ENCODE assay signal across 9 mouse cellular contexts in the genomic region with DNA sequence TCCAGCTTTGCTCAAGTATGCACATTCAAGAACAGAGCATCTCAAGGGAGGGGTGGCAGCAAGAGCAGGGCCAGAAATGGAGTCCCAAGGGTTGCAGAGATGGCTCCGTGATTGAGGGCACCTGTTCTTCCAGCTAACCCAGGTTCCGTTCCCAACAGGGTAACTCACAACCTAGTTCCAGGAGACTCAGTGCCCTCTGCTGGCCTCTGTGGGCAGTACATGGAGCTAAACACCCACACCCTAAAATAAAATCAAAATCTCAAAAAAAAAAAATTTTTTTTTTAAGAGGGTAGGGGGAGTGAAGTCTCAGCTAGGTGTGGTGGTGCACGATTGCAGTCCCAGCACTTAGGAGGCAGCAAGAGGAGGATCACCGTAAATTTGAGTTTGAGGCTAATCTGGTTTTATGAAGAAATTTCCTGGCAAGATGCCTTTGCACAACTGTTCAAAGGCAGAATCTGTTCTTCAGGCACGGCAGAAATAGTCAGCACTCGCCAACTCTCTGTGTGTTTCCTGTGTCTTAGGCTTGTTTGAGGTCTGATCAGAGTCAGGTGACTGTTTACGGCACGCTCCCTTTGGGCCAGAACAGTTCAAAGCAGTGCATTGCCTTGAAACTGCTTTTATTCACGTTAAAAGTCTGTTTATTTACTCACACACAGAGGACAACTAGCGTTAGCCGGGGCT. TPM values are rescaled to one million over a fixed set of nuclear protein-coding genes. Genes with fewer than 3 reads are reported as not detected.
DNase-seq lines count a peak whose midpoint lies in the region; ATAC-seq and TF ChIP-seq lines count a peak whose summit lies in the region.
"Had no signal": no experiment of that assay in that cellular context is flagged by ENCODE, and none has a peak within 500 bp of the region (broad histone marks: within the 10 kb centered on the region; RNA-seq: fewer than 3 reads in every experiment).

No protein-coding gene starts in this region.

- no peaks in the 10 kb centered on the region for H3K79me2 ChIP-seq in liver, adult 2 months (ENCODE audit: control insufficient read depth, insufficient read depth, low read length)

- no peak for ATAC-seq in liver, embryonic 11.5 days (replicated peaks; ENCODE audit: low FRiP score)
- no peak for ATAC-seq in Patski
- ATAC-seq in limb, embryonic 11.5 days (ENCODE audit: insufficient number of reproducible peaks, low FRiP score, low TSS enrichment, low read depth) = no peak

- H3K4me2 ChIP-seq in liver, embryonic 11.5 days = no peak overlapping the region
- no peak overlapping the region for H3K4me2 ChIP-seq in limb, embryonic 11.5 days (ENCODE audit: low read depth, severe bottlenecking)
- H3K4me2 ChIP-seq: midbrain, embryonic 12.5 days had no signal

- H3K4me1 ChIP-seq in liver, adult 2 months (ENCODE audit: control insufficient read depth, insufficient read depth, low read length) = no peaks in the 10 kb centered on the region
- H3K4me1 ChIP-seq in liver, embryonic 11.5 days (replicated peaks; ENCODE audit: control insufficient read depth, insufficient read depth, low read length) = no peaks in the 10 kb centered on the region
- peaks cover 1% of the 10 kb centered on the region; the same call in 1 of the 2 replicates for H3K4me1 ChIP-seq in cortical plate, adult 2 months (ENCODE audit: control insufficient read depth, insufficient read depth, low read length)
- H3K4me1 ChIP-seq in limb, embryonic 11.5 days (ENCODE audit: control insufficient read depth, insufficient read depth, low read length) = no peaks in the 10 kb centered on the region
- H3K4me1 ChIP-seq: midbrain, embryonic 12.5 days had no signal

- POLR2A ChIA-PET in Patski (lab: Charles Lee) = interaction anchor here (0.6 to 2.0 kb wide), 3 partner anchors 18 to 49 kb away, joined by 3 to 6 read pairs (median 3); no protein-coding TSS in a partner anchor

- no peak overlapping the region for H3K27ac ChIP-seq in liver, adult 2 months (replicated peaks; ENCODE audit: insufficient read depth, low read depth, low read length)
- no peak overlapping the region for H3K27ac ChIP-seq in liver, embryonic 11.5 days (ENCODE audit: low read depth, low read length)
- no peak overlapping the region for H3K27ac ChIP-seq in cortical plate, adult 2 months (ENCODE audit: insufficient read depth, low read length)
- no peak overlapping the region for H3K27ac ChIP-seq in limb, embryonic 11.5 days (replicated peaks; ENCODE audit: low read depth, low read length)
- H3K27ac ChIP-seq: midbrain, embryonic 12.5 days had no signal

- intact Hi-C loops in heart, postnatal 14 days (cut with DNase I) = loop anchor here (2.0 kb wide), 2 partner anchors 19 to 37 kb away; no protein-coding TSS in a partner anchor

- H3K4me3 ChIP-seq in liver, adult 2 months (ENCODE audit: insufficient read depth, low read depth, low read length) = no peak overlapping the region
- H3K4me3 ChIP-seq in liver, embryonic 11.5 days (ENCODE audit: low read depth, low read length) = no peak overlapping the region
- H3K4me3 ChIP-seq in cortical plate, adult 2 months (ENCODE audit: insufficient read depth, low read length) = no peak overlapping the region
- H3K4me3 ChIP-seq in limb, embryonic 11.5 days (ENCODE audit: low read depth, low read length) = no peak overlapping the region
- H3K4me3 ChIP-seq: midbrain, embryonic 12.5 days had no signal

- peak; percentile 75 for TF ChIP-seq CTCF in liver, adult 2 months (IDR thresholded peaks at IDR 0.05; ENCODE audit: low read depth, low read length)
- TF ChIP-seq CTCF in Patski (IDR thresholded peaks at IDR 0.05) = peak; percentile 78
- TF ChIP-seq CTCF in cortical plate, adult 2 months (IDR thresholded peaks at IDR 0.05; ENCODE audit: extremely low read depth, insufficient read depth, low read length) = peak; percentile 76

- WGBS in liver, adult 2 months = 45% methylated on average over 11 of the region's 11 CpGs
- WGBS in liver, embryonic 11.5 days = 55% methylated on average over 11 of the region's 11 CpGs
- WGBS in limb, embryonic 11.5 days = 46% methylated on average over 11 of the region's 11 CpGs

- no peaks in the 10 kb centered on the region for H3K9me3 ChIP-seq in liver, embryonic 11.5 days (ENCODE audit: control insufficient read depth, low read length)
- H3K9me3 ChIP-seq in limb, embryonic 11.5 days (ENCODE audit: control insufficient read depth, low read length) = no peaks in the 10 kb centered on the region
- H3K9me3 ChIP-seq: midbrain, embryonic 12.5 days had no signal

- peak; percentile 32 for DNase-seq in liver, adult 2 months (ENCODE audit: extremely low read depth, low read depth, low spot score)
- DNase-seq in liver, embryonic 11.5 days (ENCODE audit: low spot score) = no peak
- no peak for DNase-seq in Patski (ENCODE audit: low read depth, low spot score)
- DNase-seq in heart, postnatal 14 days = peak; percentile 67 to 76
- DNase-seq in limb, embryonic 11.5 days (ENCODE audit: low spot score) = peak; percentile 66
- DNase-seq in retina, adult 2 months (ENCODE audit: low read depth, low spot score) = peak; percentile 9
- DNase-seq in c-Kit-positive CD71-positive TER-119-positive erythroid progenitor cells, embryonic 14.5 days (ENCODE audit: low spot score) = no peak

- TF ChIP-seq POLR2A in liver, adult 2 months (IDR thresholded peaks at IDR 0.05; ENCODE audit: extremely low read depth, insufficient read depth, low read length) = no peak
- no peak for TF ChIP-seq POLR2A in cortical plate, adult 2 months (IDR thresholded peaks at IDR 0.05; ENCODE audit: extremely low read depth, insufficient read depth, low read length)

- H3K36me3 ChIP-seq in liver, adult 2 months (ENCODE audit: control insufficient read depth, insufficient read depth, low read length) = no peaks in the 10 kb centered on the region
- no peaks in the 10 kb centered on the region for H3K36me3 ChIP-seq in liver, embryonic 11.5 days (ENCODE audit: control insufficient read depth, insufficient read depth, low read length)
- no peaks in the 10 kb centered on the region for H3K36me3 ChIP-seq in limb, embryonic 11.5 days (ENCODE audit: control insufficient read depth, insufficient read depth, low read length)
- H3K36me3 ChIP-seq: midbrain, embryonic 12.5 days had no signal

- in situ Hi-C loops in Patski (cut with MboI; ENCODE audit: low pct_unique_long_range_greater_than_20kb) = no loop called here

- no peaks in the 10 kb centered on the region for H3K27me3 ChIP-seq in liver, adult 2 months (ENCODE audit: control insufficient read depth, insufficient read depth, low read length)
- no peaks in the 10 kb centered on the region for H3K27me3 ChIP-seq in liver, embryonic 11.5 days (replicated peaks; ENCODE audit: control insufficient read depth, insufficient read depth, low read length)
- H3K27me3 ChIP-seq in Patski = no peaks in the 10 kb centered on the region
- no peaks in the 10 kb centered on the region for H3K27me3 ChIP-seq in limb, embryonic 11.5 days (ENCODE audit: control insufficient read depth, insufficient read depth, low read length)
- H3K27me3 ChIP-seq: midbrain, embryonic 12.5 days had no signal

- H3K9ac ChIP-seq in liver, adult 2 months (ENCODE audit: low read depth, low read length) = no peak overlapping the region
- H3K9ac ChIP-seq in liver, embryonic 11.5 days (ENCODE audit: low read depth, low read length) = no peak overlapping the region
- H3K9ac ChIP-seq in limb, embryonic 11.5 days (ENCODE audit: low read length) = no peak overlapping the region
- H3K9ac ChIP-seq: midbrain, embryonic 12.5 days had no signal

- CTCF ChIA-PET in Patski (lab: Charles Lee) = interaction anchor here (0.8 to 6.1 kb wide), 14 partner anchors 9 to 66 kb away, joined by 3 to 46 read pairs (median 5); no protein-coding TSS in a partner anchor

RNA-seq across cellular contexts. Expression of a gene that starts 38.7 kb away (rescaled TPM):
- total RNA-seq in liver, adult 2 months (2014; rRNA removed) = 0.83 and 1.1 TPM in 2 replicates
- 0.05 and 0.43 TPM in 2 replicates for polyA plus RNA-seq in liver, adult 2 months (2012; rRNA removed)
- polyA plus RNA-seq in liver, embryonic 11.5 days (2014; fragmentation: Nextera tagmentation; extraction: Ambion mirVana) = 85.1 and 93.8 TPM in 2 replicates
- 76.6 TPM for polyA plus RNA-seq in Patski (2021)
- 2.0 and 2.2 TPM in 2 replicates for polyA plus RNA-seq in cortical plate, adult 2 months (2012; rRNA removed)
- total RNA-seq in heart, postnatal 14 days (2021) = 10 to 100 TPM in 1 of 2 experiments, 1 to 10 TPM in 1; 10.0 to 12.2 TPM
- 119 and 131 TPM in 2 replicates for polyA plus RNA-seq in limb, embryonic 11.5 days (2014; fragmentation: Nextera tagmentation; extraction: Ambion mirVana)

RNA-seq across cellular contexts. Expression of a gene that starts 41.3 kb away (rescaled TPM):
- total RNA-seq in liver, adult 2 months (2014; rRNA removed) = 0.07 TPM in 1 of 2 replicates, not detected in the other
- polyA plus RNA-seq in liver, adult 2 months (2012; rRNA removed) = 0.13 TPM in 1 of 2 replicates, not detected in the other
- 0.14 and 0.41 TPM in 2 replicates for polyA plus RNA-seq in liver, embryonic 11.5 days (2014; fragmentation: Nextera tagmentation; extraction: Ambion mirVana)
- 0.44 TPM for polyA plus RNA-seq in Patski (2021)
- 5.5 and 8.5 TPM in 2 replicates for polyA plus RNA-seq in cortical plate, adult 2 months (2012; rRNA removed)
- total RNA-seq in heart, postnatal 14 days (2021) = not detected
- polyA plus RNA-seq in limb, embryonic 11.5 days (2014; fragmentation: Nextera tagmentation; extraction: Ambion mirVana) = 0.85 and 1.0 TPM in 2 replicates

Comparison
In these comparisons a context has a peak if more than half of its experiments do, and no peak if none do; other contexts are left out.
1. DNase-seq: peak in liver, adult 2 months (single experiment), heart, postnatal 14 days (2 of 2), limb, embryonic 11.5 days (single experiment) and retina, adult 2 months (single experiment); none in liver, embryonic 11.5 days (single experiment), Patski (single experiment) and c-Kit-positive CD71-positive TER-119-positive erythroid progenitor cells, embryonic 14.5 days (single experiment).
2. RNA of a gene that starts 38.7 kb away (polyA plus RNA-seq): 119 to 131 TPM in limb, embryonic 11.5 days, 85.1 to 93.8 TPM in liver, embryonic 11.5 days and 76.6 TPM in Patski (single experiment); 2.0 to 2.2 TPM in cortical plate, adult 2 months and 0.05 to 0.43 TPM in liver, adult 2 months; every median in the first group is over 10 times any median in the second.
3. Peak in every context shown above with its lines, with median percentiles within 50 percentile points of each other: CTCF ChIP-seq.